Mouse (Mus musculus): ENCODE results near the gene Olfr1026. TPM values are rescaled to one million over a fixed set of nuclear protein-coding genes. Genes with fewer than 3 reads are reported as not detected.

The Olfr1026 gene
- not detected in 2 replicates for polyA plus RNA-seq (2012; rRNA removed)

DNA sequence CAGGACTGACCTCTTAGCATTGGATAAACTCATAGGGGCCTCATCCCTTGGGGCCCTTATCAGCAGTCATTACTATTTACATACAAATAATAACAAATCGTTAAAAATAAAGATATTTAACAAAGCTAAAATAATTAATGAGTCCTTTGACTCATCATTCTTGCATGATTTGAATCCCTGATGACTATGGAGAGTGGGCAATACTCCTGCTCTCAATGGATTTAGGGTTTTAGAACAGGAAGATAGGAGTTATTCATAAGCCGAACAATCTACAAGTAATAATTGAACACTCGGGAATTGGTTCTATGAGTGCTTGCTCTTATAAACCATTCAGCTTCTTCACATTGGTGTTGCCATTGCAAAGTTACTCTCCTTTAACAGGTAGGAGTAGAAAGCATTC is at the start of gene Olfr1026:
Gene Olfr1026 (plus strand): TSS at position 301 of the 400 bp plus-strand sequence.
- Histone ChIP-seq H3K27me3 (ENCODE audit: control insufficient read depth, insufficient read depth, low read length) (no peaks in the 10 kb centered on the region; the same call in 1 of the 2 replicates), H3K27ac (ENCODE audit: insufficient read depth, low read length) (no peak within 1 kb of the TSS), H3K4me3 (replicated peaks; ENCODE audit: insufficient read depth, low read depth, low read length) (no peak within 1 kb of the TSS), H3K4me1 (ENCODE audit: control insufficient read depth, insufficient read depth, low read length) (no peaks in the 10 kb centered on the region)
- 90% methylated on average over 3 of the region's 3 CpGs for WGBS
- DNase-seq, result no peak
- TF ChIP-seq POLR2A (IDR thresholded peaks at IDR 0.05; ENCODE audit: borderline replicate concordance, insufficient read depth, low read length) (no peak), CTCF (IDR thresholded peaks at IDR 0.05; ENCODE audit: borderline replicate concordance, insufficient read depth, low read depth, low read length) (no peak)

DNA sequence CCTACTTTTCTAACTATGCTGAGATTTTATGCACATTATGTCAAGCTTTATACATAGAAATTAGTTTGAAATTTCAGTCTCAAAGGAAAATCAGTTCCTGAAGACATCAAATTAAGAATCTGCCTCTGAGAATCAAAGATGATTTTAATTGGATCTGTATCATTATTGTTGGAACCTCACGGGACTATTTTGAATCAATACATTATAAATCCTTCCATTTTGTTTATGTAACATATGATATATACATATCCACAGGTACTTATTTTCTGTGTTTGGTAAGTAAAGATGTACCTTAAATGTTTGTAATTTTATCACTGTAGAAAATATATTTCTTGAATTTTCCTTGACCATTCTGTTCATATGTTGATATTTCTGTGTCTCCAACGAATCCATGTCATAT is 36.0 kb upstream of the Olfr1026 start, which contains the start of gene Olfr1023:
Gene Olfr1023 (plus strand): TSS at position 301 of the 400 bp plus-strand sequence.
- Histone ChIP-seq H3K27me3 (ENCODE audit: control insufficient read depth, insufficient read depth, low read length) (no peaks in the 10 kb centered on the region), H3K4me1 (ENCODE audit: control insufficient read depth, insufficient read depth, low read length) (no peaks in the 10 kb centered on the region), H3K27ac (ENCODE audit: insufficient read depth, low read length) (no peak within 1 kb of the TSS), H3K4me3 (replicated peaks; ENCODE audit: insufficient read depth, low read depth, low read length) (no peak within 1 kb of the TSS)
- no peak for DNase-seq
- TF ChIP-seq CTCF (IDR thresholded peaks at IDR 0.05; ENCODE audit: borderline replicate concordance, insufficient read depth, low read depth, low read length) (no peak), POLR2A (IDR thresholded peaks at IDR 0.05; ENCODE audit: borderline replicate concordance, insufficient read depth, low read length) (no peak)
- WGBS, result 69% methylated on average over 2 of the region's 2 CpGs

DNA sequence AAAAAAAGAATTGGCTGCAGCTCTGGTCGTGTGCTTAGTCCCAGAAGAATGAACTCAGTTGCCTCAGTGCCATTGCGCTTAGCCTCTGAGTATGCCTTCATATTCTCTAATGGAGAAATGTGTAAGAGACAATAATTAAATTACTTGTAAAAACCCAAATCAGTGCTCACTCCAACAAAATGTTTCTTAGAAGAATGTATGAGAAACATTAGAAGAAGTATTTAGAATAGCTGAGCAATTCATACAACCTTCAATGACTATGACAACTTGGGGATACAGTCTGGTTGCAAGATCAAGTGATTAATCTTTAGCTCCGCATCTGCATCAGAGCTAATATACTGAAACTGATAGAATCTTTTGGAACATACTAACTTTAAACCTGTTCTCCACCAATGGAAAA is 16.4 kb upstream of the Olfr1026 start, which contains the start of gene Olfr1024:
Gene Olfr1024 (minus strand): TSS at position 101 of the 400 bp plus-strand sequence.
- no peaks in the 10 kb centered on the region for H3K27me3 ChIP-seq (ENCODE audit: control insufficient read depth, insufficient read depth, low read length)
- H3K4me3 ChIP-seq (replicated peaks; ENCODE audit: insufficient read depth, low read depth, low read length), result no peak within 1 kb of the TSS
- 87% methylated on average over 3 of the region's 3 CpGs for WGBS
- DNase-seq, result no peak
- no peaks in the 10 kb centered on the region for H3K4me1 ChIP-seq (ENCODE audit: control insufficient read depth, insufficient read depth, low read length)
- no peak for TF ChIP-seq POLR2A (IDR thresholded peaks at IDR 0.05; ENCODE audit: borderline replicate concordance, insufficient read depth, low read length)
- TF ChIP-seq CTCF (IDR thresholded peaks at IDR 0.05; ENCODE audit: borderline replicate concordance, insufficient read depth, low read depth, low read length), result no peak
- no peak within 1 kb of the TSS for H3K27ac ChIP-seq (ENCODE audit: insufficient read depth, low read length)

DNA sequence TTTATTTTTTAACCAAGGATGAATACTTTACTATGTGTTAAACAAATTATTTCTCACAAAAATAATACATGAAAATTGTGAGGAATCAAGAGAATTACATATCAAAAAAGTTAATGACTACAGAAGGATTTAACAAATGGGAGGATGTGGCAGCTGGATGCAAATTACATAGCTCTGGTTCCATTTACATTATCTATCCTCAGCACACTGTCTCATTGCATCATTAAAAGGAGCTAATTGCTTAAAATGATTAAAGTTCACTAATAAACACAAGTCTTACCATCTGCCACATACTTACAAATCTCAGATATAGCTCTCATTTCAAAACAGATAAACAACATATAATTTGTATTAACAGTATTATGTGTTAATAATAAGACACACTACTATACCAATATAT is 8.2 kb upstream of the Olfr1026 start:
- Histone ChIP-seq H3K4me3 (replicated peaks; ENCODE audit: insufficient read depth, low read depth, low read length) (no peak overlapping the region), H3K4me1 (ENCODE audit: control insufficient read depth, insufficient read depth, low read length) (no peaks in the 10 kb centered on the region), H3K27me3 (ENCODE audit: control insufficient read depth, insufficient read depth, low read length) (no peaks in the 10 kb centered on the region), H3K27ac (ENCODE audit: insufficient read depth, low read length) (no peak overlapping the region)
- no peak for DNase-seq
- TF ChIP-seq POLR2A (IDR thresholded peaks at IDR 0.05; ENCODE audit: borderline replicate concordance, insufficient read depth, low read length) (no peak), CTCF (IDR thresholded peaks at IDR 0.05; ENCODE audit: borderline replicate concordance, insufficient read depth, low read depth, low read length) (no peak)

DNA sequence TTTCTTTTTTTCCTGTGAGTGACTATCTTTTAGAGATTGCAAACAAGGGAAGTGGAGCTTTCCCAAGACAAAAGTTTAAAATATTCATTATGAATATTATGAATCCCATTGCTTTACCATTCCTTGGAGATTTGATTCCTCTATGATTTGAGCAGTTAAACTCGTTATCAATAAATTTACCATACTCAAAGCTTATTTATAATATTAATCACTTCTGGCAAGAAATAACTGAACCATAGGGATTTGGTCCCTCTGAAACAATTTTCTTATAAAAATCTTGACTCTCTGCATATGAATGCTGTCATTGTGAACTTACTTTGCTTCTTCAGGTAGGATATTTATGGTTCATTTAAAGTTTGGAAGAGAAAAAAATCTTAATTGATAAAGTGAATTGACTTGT is 6.5 kb upstream of the Olfr1026 start, which contains the start of gene Olfr1025-ps1:
Gene Olfr1025-ps1 (plus strand): TSS at position 301 of the 400 bp plus-strand sequence.
- Histone ChIP-seq H3K27ac (ENCODE audit: insufficient read depth, low read length) (no peak within 1 kb of the TSS), H3K27me3 (ENCODE audit: control insufficient read depth, insufficient read depth, low read length) (no peaks in the 10 kb centered on the region; the same call in 1 of the 2 replicates), H3K4me3 (replicated peaks; ENCODE audit: insufficient read depth, low read depth, low read length) (no peak within 1 kb of the TSS), H3K4me1 (ENCODE audit: control insufficient read depth, insufficient read depth, low read length) (no peaks in the 10 kb centered on the region)
- WGBS, result 41% methylated on average over 1 of the region's 1 CpGs
- DNase-seq, result no peak
- TF ChIP-seq POLR2A (IDR thresholded peaks at IDR 0.05; ENCODE audit: borderline replicate concordance, insufficient read depth, low read length) (no peak), CTCF (IDR thresholded peaks at IDR 0.05; ENCODE audit: borderline replicate concordance, insufficient read depth, low read depth, low read length) (no peak)

DNA sequence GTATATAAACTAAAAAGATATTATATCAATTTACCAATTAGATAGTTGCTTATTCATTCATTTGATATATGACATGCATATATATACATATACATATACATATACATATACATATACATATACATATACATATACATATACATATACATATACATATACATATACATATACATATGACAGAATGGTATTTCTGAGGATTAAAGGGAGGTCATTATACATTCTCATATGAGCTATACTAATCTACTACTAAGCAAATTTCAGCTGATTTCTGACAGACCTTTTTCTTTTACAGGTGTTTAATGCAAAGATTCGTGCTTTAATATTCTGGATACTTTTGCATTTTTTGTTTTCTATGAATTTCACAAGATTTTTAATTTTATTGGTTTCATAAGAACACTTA is 28.8 kb downstream of the Olfr1026 start, which contains the start of gene Olfr1028:
Gene Olfr1028 (plus strand): TSS at position 301 of the 400 bp plus-strand sequence.
- 69% methylated on average over 1 of the region's 1 CpGs for WGBS
- no peak for DNase-seq
- no peaks in the 10 kb centered on the region for H3K4me1 ChIP-seq (ENCODE audit: control insufficient read depth, insufficient read depth, low read length)
- H3K4me3 ChIP-seq (replicated peaks; ENCODE audit: insufficient read depth, low read depth, low read length), result no peak within 1 kb of the TSS
- H3K27me3 ChIP-seq (ENCODE audit: control insufficient read depth, insufficient read depth, low read length), result no peaks in the 10 kb centered on the region
- no peak within 1 kb of the TSS for H3K27ac ChIP-seq (ENCODE audit: insufficient read depth, low read length)
- TF ChIP-seq CTCF (IDR thresholded peaks at IDR 0.05; ENCODE audit: borderline replicate concordance, insufficient read depth, low read depth, low read length), result no peak
- no peak for TF ChIP-seq POLR2A (IDR thresholded peaks at IDR 0.05; ENCODE audit: borderline replicate concordance, insufficient read depth, low read length)

DNA sequence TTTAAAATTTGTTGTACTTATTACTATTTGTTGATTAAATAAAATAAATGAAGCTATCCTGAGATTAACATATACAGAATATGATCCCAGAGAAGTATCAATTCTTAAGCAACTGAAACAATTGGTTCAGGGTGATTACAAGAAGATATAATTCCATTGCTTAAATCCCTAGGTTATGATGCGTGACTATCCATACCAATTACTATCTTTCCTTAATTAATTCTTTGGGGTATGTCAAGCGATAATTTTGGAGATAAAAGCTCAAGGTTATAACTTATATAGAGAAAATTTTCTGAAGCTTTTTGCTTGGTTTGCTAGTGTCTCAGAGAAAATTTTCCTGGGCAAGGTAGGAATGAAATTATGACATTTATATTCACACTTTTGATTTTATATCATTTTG is 52.2 kb downstream of the Olfr1026 start, which contains the start of gene Olfr1029:
Gene Olfr1029 (plus strand): TSS at position 301 of the 400 bp plus-strand sequence.
- no peak within 1 kb of the TSS for H3K4me3 ChIP-seq (replicated peaks; ENCODE audit: insufficient read depth, low read depth, low read length)
- H3K27ac ChIP-seq (ENCODE audit: insufficient read depth, low read length), result no peak within 1 kb of the TSS
- H3K27me3 ChIP-seq (ENCODE audit: control insufficient read depth, insufficient read depth, low read length), result no peaks in the 10 kb centered on the region
- H3K4me1 ChIP-seq (ENCODE audit: control insufficient read depth, insufficient read depth, low read length), result no peaks in the 10 kb centered on the region
- DNase-seq, result no peak
- WGBS, result 92% methylated on average over 2 of the region's 2 CpGs
- TF ChIP-seq POLR2A (IDR thresholded peaks at IDR 0.05; ENCODE audit: borderline replicate concordance, insufficient read depth, low read length) (no peak), CTCF (IDR thresholded peaks at IDR 0.05; ENCODE audit: borderline replicate concordance, insufficient read depth, low read depth, low read length) (no peak)

Other genes starting within 250 kb of the Olfr1026 start
- gene Olfr1006, start 242.8 kb upstream of the Olfr1026 start, polyA plus RNA-seq (2012; rRNA removed), result not detected in 2 replicates
- gene Olfr1008, start 232.1 kb upstream of the Olfr1026 start, polyA plus RNA-seq (2012; rRNA removed), result not detected in 2 replicates
- gene Olfr1009, start 206.1 kb upstream of the Olfr1026 start, polyA plus RNA-seq (2012; rRNA removed), result not detected in 2 replicates
- gene Olfr1012, start 158.8 kb upstream of the Olfr1026 start, polyA plus RNA-seq (2012; rRNA removed), result not detected in 2 replicates
- not detected in 2 replicates for gene Olfr1013, start 154.5 kb upstream of the Olfr1026 start, polyA plus RNA-seq (2012; rRNA removed)
- not detected in 2 replicates for gene Olfr1014, start 148.8 kb upstream of the Olfr1026 start, polyA plus RNA-seq (2012; rRNA removed)
- not detected in 2 replicates for gene Olfr1015, start 139.5 kb upstream of the Olfr1026 start, polyA plus RNA-seq (2012; rRNA removed)
- not detected in 2 replicates for gene Olfr1016, start 119.0 kb upstream of the Olfr1026 start, polyA plus RNA-seq (2012; rRNA removed)
- not detected in 2 replicates for gene Olfr1018, start 103.1 kb upstream of the Olfr1026 start, polyA plus RNA-seq (2012; rRNA removed)
- gene Olfr1019, start 76.1 kb upstream of the Olfr1026 start, polyA plus RNA-seq (2012; rRNA removed), result not detected in 2 replicates
- gene Olfr1020, start 74.5 kb upstream of the Olfr1026 start, polyA plus RNA-seq (2012; rRNA removed), result not detected in 2 replicates
- gene Olfr1022, start 53.0 kb upstream of the Olfr1026 start, polyA plus RNA-seq (2012; rRNA removed), result not detected in 2 replicates
- not detected in 2 replicates for gene Olfr1023, start 35.9 kb upstream of the Olfr1026 start, polyA plus RNA-seq (2012; rRNA removed)
- not detected in 2 replicates for gene Olfr1024, start 16.5 kb upstream of the Olfr1026 start, polyA plus RNA-seq (2012; rRNA removed)
- not detected in 2 replicates for gene Olfr1025-ps1, start 6.4 kb upstream of the Olfr1026 start, polyA plus RNA-seq (2012; rRNA removed)
- not detected in 2 replicates for gene Olfr1028, start 28.9 kb downstream of the Olfr1026 start, polyA plus RNA-seq (2012; rRNA removed)
- not detected in 2 replicates for gene Olfr1029, start 52.3 kb downstream of the Olfr1026 start, polyA plus RNA-seq (2012; rRNA removed)
- gene Olfr1030, start 57.7 kb downstream of the Olfr1026 start, polyA plus RNA-seq (2012; rRNA removed), result not detected in 2 replicates
- not detected in 2 replicates for gene Olfr1031, start 68.7 kb downstream of the Olfr1026 start, polyA plus RNA-seq (2012; rRNA removed)
- gene Olfr1032, start 84.0 kb downstream of the Olfr1026 start, polyA plus RNA-seq (2012; rRNA removed), result not detected in 2 replicates
- gene Olfr1033, start 99.1 kb downstream of the Olfr1026 start, polyA plus RNA-seq (2012; rRNA removed), result 0.11 and 0.21 TPM in 2 replicates
- gene Olfr1034, start 124.3 kb downstream of the Olfr1026 start, polyA plus RNA-seq (2012; rRNA removed), result 0.02 and 0.05 TPM in 2 replicates
- not detected in 2 replicates for gene Olfr1036, start 152.4 kb downstream of the Olfr1026 start, polyA plus RNA-seq (2012; rRNA removed)
- not detected in 2 replicates for gene Olfr1037, start 165.8 kb downstream of the Olfr1026 start, polyA plus RNA-seq (2012; rRNA removed)
- not detected in 2 replicates for gene Olfr1039, start 214.4 kb downstream of the Olfr1026 start, polyA plus RNA-seq (2012; rRNA removed)
- not detected in 2 replicates for gene Olfr1040, start 225.2 kb downstream of the Olfr1026 start, polyA plus RNA-seq (2012; rRNA removed)
- not detected in 2 replicates for gene Olfr1042, start 240.3 kb downstream of the Olfr1026 start, polyA plus RNA-seq (2012; rRNA removed)
- not detected in 2 replicates for gene Olfr1043, start 246.0 kb downstream of the Olfr1026 start, polyA plus RNA-seq (2012; rRNA removed)

All from cerebellum, adult 2 months (tissue).